Mouse (Mus musculus) cerebellum, adult 9-11 months (tissue): ENCODE measurements around the gene Ddx3y.

Experiments used
- DNase-seq: peaks from one replicate; pipeline ENCODE4 v3.0.0; 2022

The Ddx3y gene

GRCm38 (mm10) chrY:1286171-1286795 lies at the start of gene Ddx3y:
Ddx3y (minus strand) TSS chrY:1286629.
- peak; percentile 80 for DNase-seq

GRCm38 (mm10) chrY:1293708-1294107 lies 7.3 kb upstream of the Ddx3y start:
- no peak for DNase-seq

- DNase-seq, result peak; percentile 14
Measured at GRCm38 (mm10) chrY:1285735-1286134, 694 bp downstream of the Ddx3y start.

GRCm38 (mm10) chrY:1246117-1246516 lies 40.3 kb downstream of the Ddx3y start:
- DNase-seq, result no peak

GRCm38 (mm10) chrY:1245426-1245863 lies 41.0 kb downstream of the Ddx3y start, which contains the start of gene Uty:
Uty (minus strand) TSS chrY:1245759.
- DNase-seq, result peak; percentile 78

- DNase-seq, result no peak
Measured at GRCm38 (mm10) chrY:1244940-1245339, 41.5 kb downstream of the Ddx3y start.

- DNase-seq, result no peak
Measured at GRCm38 (mm10) chrY:1244421-1244820, 42.0 kb downstream of the Ddx3y start.

- DNase-seq, result no peak
Measured at GRCm38 (mm10) chrY:1220001-1220400, 66.4 kb downstream of the Ddx3y start.
